Mouse (Mus musculus) ES-E14 (cell line): ENCODE results near the gene Ldlr.

Source experiments
- CHD2 ChIP-seq: IDR thresholded peaks from 2 replicates; pipeline ENCODE4 v1.6.1; 2014; ENCODE audit warnings: mild to moderate bottlenecking, low read depth, low read length, inconsistent platforms
- MAFK ChIP-seq: IDR thresholded peaks from 2 replicates; pipeline ENCODE4 v1.6.1; 2014; ENCODE audit warnings: mild to moderate bottlenecking, low read depth, low read length, inconsistent platforms; ENCODE audit not compliant: insufficient read depth
- ZC3H11A ChIP-seq: IDR thresholded peaks from 2 replicates; pipeline ENCODE4 v1.6.1; 2012; ENCODE audit warnings: low read depth, mild to moderate bottlenecking, inconsistent platforms, low read length, borderline replicate concordance
- ZNF384 ChIP-seq: IDR thresholded peaks from 2 replicates; pipeline ENCODE4 v1.6.1; 2012; ENCODE audit warnings: low read depth, low read length, inconsistent platforms

DNA sequence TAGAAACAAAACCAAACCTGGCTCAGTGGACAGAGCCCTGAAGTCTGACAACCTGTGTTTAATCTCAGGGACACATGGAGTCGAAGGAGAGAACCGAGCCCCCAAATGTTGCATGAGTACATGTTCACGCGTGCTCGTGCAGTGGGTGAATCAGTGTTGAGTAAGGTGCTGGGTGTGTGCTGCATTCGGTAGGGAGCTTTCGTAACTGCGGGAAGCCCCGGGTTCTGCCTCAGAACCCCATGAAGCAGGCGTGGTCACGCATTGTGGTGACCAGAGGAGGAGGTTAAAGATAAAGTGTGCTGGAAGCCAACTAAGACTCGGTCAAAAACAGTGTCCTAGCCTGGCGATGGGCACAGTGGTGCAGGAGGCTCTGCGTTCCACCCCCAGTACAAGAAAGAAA, 17.1 kb downstream of the Ldlr start:
- no peak for TF ChIP-seq MAFK
- TF ChIP-seq CHD2, result no peak
- TF ChIP-seq ZNF384, result no peak; the same call in 1 of the 2 replicates
- TF ChIP-seq ZC3H11A, result no peak
